Mouse (Mus musculus): ENCODE measurements around the gene Ankra2.

DNA sequence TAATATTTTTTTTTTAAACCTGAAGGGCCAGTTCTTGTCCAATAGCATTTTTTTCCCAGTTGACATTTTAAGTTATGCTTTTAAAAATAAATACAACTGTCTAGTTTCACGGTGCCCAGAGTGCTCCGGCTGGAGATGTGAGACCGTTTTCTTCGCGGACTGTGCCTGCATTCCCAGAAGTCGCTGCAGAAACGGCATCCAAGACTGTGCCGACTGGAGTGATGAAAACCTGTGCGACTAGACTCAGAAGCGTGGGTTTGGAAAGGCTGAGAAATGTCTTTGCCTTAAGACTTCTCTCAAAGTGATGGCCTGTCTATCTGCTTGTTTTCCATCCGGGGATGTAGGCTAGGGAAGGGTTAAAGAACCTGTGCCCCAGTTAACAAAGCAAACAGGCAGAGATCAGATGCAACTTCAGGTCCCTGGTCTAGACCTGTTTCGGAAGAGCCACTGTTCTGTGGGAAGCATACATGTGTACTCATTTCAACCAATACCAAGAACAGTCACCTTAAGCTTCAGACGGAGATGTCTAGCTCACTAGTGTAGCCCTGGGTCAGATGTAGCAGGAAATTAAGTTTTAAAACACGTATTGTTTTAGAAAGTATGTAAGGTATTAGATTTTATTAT is 44.1 kb downstream of the Ankra2 start:
- no peak for TF ChIP-seq CTCF (IDR thresholded peaks at IDR 0.05; ENCODE audit: low read depth)
- no peak for TF ChIP-seq EP300 (IDR thresholded peaks at IDR 0.05; ENCODE audit: low read depth)
